Mouse (Mus musculus): ENCODE results near the gene Abi3bp. TPM values are rescaled to one million over a fixed set of nuclear protein-coding genes. Genes with fewer than 3 reads are reported as not detected.

Gene Abi3bp
- 2.7 and 3.0 TPM in 2 replicates for polyA plus RNA-seq (2015; fragmentation: Nextera tagmentation; extraction: Ambion mirVana)

- peak; percentile 90 for ATAC-seq (replicated peaks; ENCODE audit: low FRiP score, low read depth)
- DNase-seq (ENCODE audit: low spot score) = peak; percentile 65
Measured at GRCm38 (mm10) chr16:56477677-56478574, at the start of gene Abi3bp. Gene Abi3bp, plus strand, starts transcription at chr16:56477878.

GRCm38 (mm10) chr16:56435293-56436185 lies 42.1 kb upstream of the Abi3bp start:
- TF ChIP-seq CTCF (IDR thresholded peaks at IDR 0.05; ENCODE audit: low read depth) = no peak
- no peaks in the 10 kb centered on the region for H3K36me3 ChIP-seq (ENCODE audit: insufficient read depth, low read length)
- H3K4me1 ChIP-seq (replicated peaks; ENCODE audit: insufficient read depth, low read length) = no peaks in the 10 kb centered on the region
- DNase-seq (ENCODE audit: low spot score) = no peak
- no peaks in the 10 kb centered on the region for H3K9me3 ChIP-seq (replicated peaks; ENCODE audit: low read length)
- ATAC-seq (replicated peaks; ENCODE audit: low FRiP score, low read depth) = no peak
- H3K4me3 ChIP-seq (replicated peaks; ENCODE audit: low read depth, low read length) = no peak overlapping the region
- WGBS = 69% methylated on average over 4 of the region's 4 CpGs
- no peak overlapping the region for H3K4me2 ChIP-seq (ENCODE audit: low read length)
- H3K27me3 ChIP-seq (ENCODE audit: insufficient read depth, low read length) = no peaks in the 10 kb centered on the region
- no peak overlapping the region for H3K9ac ChIP-seq (ENCODE audit: low read depth, low read length)
- no peak overlapping the region for H3K27ac ChIP-seq

More at GRCm38 (mm10) chr16:56477677-56478574, at the start of gene Abi3bp:
- TF ChIP-seq CTCF (IDR thresholded peaks at IDR 0.05; ENCODE audit: low read depth) = no peak
- no peaks in the 10 kb centered on the region for H3K27me3 ChIP-seq (ENCODE audit: insufficient read depth, low read length)
- no peaks in the 10 kb centered on the region for H3K36me3 ChIP-seq (ENCODE audit: insufficient read depth, low read length)
- H3K4me2 ChIP-seq (ENCODE audit: low read length) = peak within 1 kb of the TSS; percentile 63
- H3K4me1 ChIP-seq (replicated peaks; ENCODE audit: insufficient read depth, low read length) = no peaks in the 10 kb centered on the region
- 14% methylated on average over 11 of the region's 11 CpGs for WGBS
- no peak within 1 kb of the TSS; the same call in 1 of the 2 replicates for H3K27ac ChIP-seq
- no peak within 1 kb of the TSS for H3K9ac ChIP-seq (ENCODE audit: low read depth, low read length)
- no peaks in the 10 kb centered on the region for H3K9me3 ChIP-seq (replicated peaks; ENCODE audit: low read length)
- peak within 1 kb of the TSS; percentile 32 for H3K4me3 ChIP-seq (replicated peaks; ENCODE audit: low read depth, low read length)

GRCm38 (mm10) chr16:56440243-56440642 lies 37.4 kb upstream of the Abi3bp start:
- Histone ChIP-seq H3K4me3 (replicated peaks; ENCODE audit: low read depth, low read length) (no peak overlapping the region), H3K4me1 (replicated peaks; ENCODE audit: insufficient read depth, low read length) (no peaks in the 10 kb centered on the region), H3K27me3 (ENCODE audit: insufficient read depth, low read length) (no peaks in the 10 kb centered on the region), H3K36me3 (ENCODE audit: insufficient read depth, low read length) (no peaks in the 10 kb centered on the region), H3K4me2 (ENCODE audit: low read length) (no peak overlapping the region), H3K9me3 (replicated peaks; ENCODE audit: low read length) (no peaks in the 10 kb centered on the region), H3K9ac (ENCODE audit: low read depth, low read length) (no peak overlapping the region), H3K27ac (no peak overlapping the region)
- ATAC-seq (replicated peaks; ENCODE audit: low FRiP score, low read depth) = no peak; the same call in 1 of the 2 replicates
- no peak for TF ChIP-seq CTCF (IDR thresholded peaks at IDR 0.05; ENCODE audit: low read depth)
- DNase-seq (ENCODE audit: low spot score) = peak; percentile 51
- WGBS = 30% methylated on average over 4 of the region's 4 CpGs

- no peak overlapping the region for H3K9ac ChIP-seq (ENCODE audit: low read depth, low read length)
- no peak for ATAC-seq (replicated peaks; ENCODE audit: low FRiP score, low read depth)
- WGBS = 42% methylated on average over 5 of the region's 5 CpGs
- no peaks in the 10 kb centered on the region for H3K4me1 ChIP-seq (replicated peaks; ENCODE audit: insufficient read depth, low read length)
- DNase-seq (ENCODE audit: low spot score) = no peak
- H3K4me3 ChIP-seq (replicated peaks; ENCODE audit: low read depth, low read length) = no peak overlapping the region
- no peaks in the 10 kb centered on the region for H3K36me3 ChIP-seq (ENCODE audit: insufficient read depth, low read length)
- no peaks in the 10 kb centered on the region for H3K9me3 ChIP-seq (replicated peaks; ENCODE audit: low read length)
- no peaks in the 10 kb centered on the region for H3K27me3 ChIP-seq (ENCODE audit: insufficient read depth, low read length)
- no peak overlapping the region for H3K4me2 ChIP-seq (ENCODE audit: low read length)
- no peak overlapping the region for H3K27ac ChIP-seq
- TF ChIP-seq CTCF (IDR thresholded peaks at IDR 0.05; ENCODE audit: low read depth) = no peak
Measured at GRCm38 (mm10) chr16:56441113-56441512, 36.6 kb upstream of the Abi3bp start.

- no peak overlapping the region for H3K4me3 ChIP-seq (replicated peaks; ENCODE audit: low read depth, low read length)
- H3K9ac ChIP-seq (ENCODE audit: low read depth, low read length) = no peak overlapping the region
- H3K27me3 ChIP-seq (ENCODE audit: insufficient read depth, low read length) = no peaks in the 10 kb centered on the region
- TF ChIP-seq CTCF (IDR thresholded peaks at IDR 0.05; ENCODE audit: low read depth) = no peak
- H3K27ac ChIP-seq = no peak overlapping the region
- H3K9me3 ChIP-seq (replicated peaks; ENCODE audit: low read length) = no peaks in the 10 kb centered on the region
- no peaks in the 10 kb centered on the region for H3K4me1 ChIP-seq (replicated peaks; ENCODE audit: insufficient read depth, low read length)
- ATAC-seq (replicated peaks; ENCODE audit: low FRiP score, low read depth) (no peak), DNase-seq (ENCODE audit: low spot score) (no peak)
- 30% methylated on average over 7 of the region's 7 CpGs for WGBS
- no peak overlapping the region for H3K4me2 ChIP-seq (ENCODE audit: low read length)
- H3K36me3 ChIP-seq (ENCODE audit: insufficient read depth, low read length) = no peaks in the 10 kb centered on the region
Measured at GRCm38 (mm10) chr16:56441658-56442344, 35.9 kb upstream of the Abi3bp start.
